Mouse (Mus musculus) neural tube, embryonic 11.5 days (tissue): ENCODE measurements around the gene Pik3ip1. TPM values are rescaled to one million over a fixed set of nuclear protein-coding genes. Genes with fewer than 3 reads are reported as not detected.

Source experiments
- ATAC-seq: fragments of 200-750 bp; cut with Nextera tagmentation; 2 replicates; pipeline ENCODE4 v1.8.0; 2017; ENCODE audit warnings: moderate number of reproducible peaks, mild to moderate bottlenecking, moderate TSS enrichment, moderate library complexity; ENCODE audit not compliant: insufficient read depth, low FRiP score, low TSS enrichment
- DNase-seq: peaks from one replicate; pipeline ENCODE4 v3.0.0-alpha.2; 2015; ENCODE audit warnings: low spot score
- H3K27ac ChIP-seq: fragments of 300-500 bp; sonication (generic); 2 replicates; pipeline ENCODE4 v1.5.1; 2014; ENCODE audit warnings: low read depth, mild to moderate bottlenecking, low read length
- H3K27me3 ChIP-seq: fragments of 300-500 bp; sonication (generic); 2 replicates; pipeline ENCODE4 v1.6.1; 2014; ENCODE audit warnings: mild to moderate bottlenecking, low read length, mixed read lengths; ENCODE audit not compliant: control insufficient read depth, insufficient read depth
- H3K36me3 ChIP-seq: fragments of 300-500 bp; sonication (generic); 2 replicates; pipeline ENCODE4 v1.6.1; 2014; ENCODE audit warnings: mild to moderate bottlenecking, low read length, moderate library complexity, mixed read lengths; ENCODE audit not compliant: control insufficient read depth, insufficient read depth
- H3K4me1 ChIP-seq: fragments of 300-500 bp; sonication (generic); 2 replicates; pipeline ENCODE4 v1.6.1; 2014; ENCODE audit warnings: low read length, mixed read lengths; ENCODE audit not compliant: control insufficient read depth, insufficient read depth
- H3K4me2 ChIP-seq: fragments of 300-500 bp; sonication (generic); 2 replicates; pipeline ENCODE4 v1.6.1; 2014; ENCODE audit warnings: low read depth, mild to moderate bottlenecking, moderate library complexity
- H3K4me3 ChIP-seq: fragments of 300-500 bp; sonication (generic); 2 replicates; pipeline ENCODE4 v1.5.1; 2014; ENCODE audit warnings: low read depth, low read length
- H3K9ac ChIP-seq: fragments of 300-500 bp; sonication (generic); 2 replicates; pipeline ENCODE4 v1.6.1; 2014; ENCODE audit warnings: mild to moderate bottlenecking, low read length
- H3K9me3 ChIP-seq: fragments of 300-500 bp; sonication (generic); 2 replicates; pipeline ENCODE4 v1.6.1; 2016; ENCODE audit warnings: low read length; ENCODE audit not compliant: control insufficient read depth
- WGBS: fragments of 180-500 bp; shearing (Covaris S2); extraction: QIAGEN DNeasy Blood & Tissue Kit; methylation state at CpG from one replicate; pipeline ENCODE4 v1.1.7; 2014; 5-methylcytosine and 5-hydroxymethylcytosine counted together
- polyA plus RNA-seq: library from polyadenylated mRNA; unstranded; fragments of >200 nt; fragmentation: Nextera tagmentation; extraction: Ambion mirVana; gene quantifications from 2 replicates; pipeline ENCODE4 v1.2.1, GENCODE M21; 2014

The Pik3ip1 gene
- polyA plus RNA-seq, 1 experiment from 2014 or later: 15.7 TPM

DNA sequence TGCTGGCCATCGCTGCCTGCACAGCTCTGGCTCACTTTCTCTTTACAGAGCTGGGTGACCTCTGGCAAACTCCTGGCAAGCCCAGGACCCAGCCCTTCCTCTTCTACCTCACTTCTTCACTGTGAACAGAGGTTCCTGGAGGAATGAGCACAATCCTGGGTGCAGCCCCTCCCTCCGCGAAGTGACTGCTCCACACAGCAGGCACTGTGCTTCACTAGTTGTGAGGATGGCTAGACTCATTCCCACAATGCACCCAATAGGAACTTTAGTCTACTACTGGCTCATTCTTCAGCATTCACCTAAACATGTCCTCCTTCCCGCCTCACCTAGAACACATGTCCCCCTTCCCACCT lies 19.1 kb downstream of the Pik3ip1 start:
- H3K27ac ChIP-seq: no peak overlapping the region
- no peak overlapping the region for H3K9ac ChIP-seq
- H3K36me3 ChIP-seq: peaks cover 7% of the 10 kb centered on the region
- 91% methylated on average over 4 of the region's 4 CpGs for WGBS
- no peak for ATAC-seq
- no peaks in the 10 kb centered on the region for H3K4me1 ChIP-seq
- H3K4me3 ChIP-seq: no peak overlapping the region
- H3K27me3 ChIP-seq: no peaks in the 10 kb centered on the region
- H3K9me3 ChIP-seq: no peaks in the 10 kb centered on the region
- no peak for DNase-seq
- H3K4me2 ChIP-seq: no peak overlapping the region

DNA sequence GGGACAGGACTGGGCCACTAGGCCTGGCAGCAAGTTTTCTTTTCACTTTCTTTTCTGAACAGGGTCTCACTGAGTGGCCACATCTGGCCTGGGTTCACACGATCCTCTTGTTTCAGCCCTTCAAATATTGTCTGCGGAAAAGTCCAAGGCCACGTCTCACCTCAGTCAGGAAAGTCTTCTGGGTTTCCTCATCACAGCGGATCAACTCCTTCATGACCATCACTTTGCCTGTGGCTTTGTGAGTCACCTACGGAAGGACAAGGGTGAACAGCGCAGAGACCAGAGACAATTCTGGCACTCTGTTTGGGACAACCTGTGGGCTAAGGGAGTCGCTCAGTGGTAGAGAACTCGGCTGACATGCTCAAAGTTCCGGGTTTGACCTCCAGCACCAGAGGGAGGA lies 21.9 kb downstream of the Pik3ip1 start:
- no peak for ATAC-seq
- Histone ChIP-seq H3K9ac (no peak overlapping the region), H3K4me2 (no peak overlapping the region), H3K27ac (no peak overlapping the region), H3K36me3 (peaks cover 17% of the 10 kb centered on the region), H3K9me3 (no peaks in the 10 kb centered on the region), H3K4me3 (no peak overlapping the region), H3K4me1 (no peaks in the 10 kb centered on the region), H3K27me3 (no peaks in the 10 kb centered on the region)
- no peak for DNase-seq
- 90% methylated on average over 9 of the region's 9 CpGs for WGBS

DNA sequence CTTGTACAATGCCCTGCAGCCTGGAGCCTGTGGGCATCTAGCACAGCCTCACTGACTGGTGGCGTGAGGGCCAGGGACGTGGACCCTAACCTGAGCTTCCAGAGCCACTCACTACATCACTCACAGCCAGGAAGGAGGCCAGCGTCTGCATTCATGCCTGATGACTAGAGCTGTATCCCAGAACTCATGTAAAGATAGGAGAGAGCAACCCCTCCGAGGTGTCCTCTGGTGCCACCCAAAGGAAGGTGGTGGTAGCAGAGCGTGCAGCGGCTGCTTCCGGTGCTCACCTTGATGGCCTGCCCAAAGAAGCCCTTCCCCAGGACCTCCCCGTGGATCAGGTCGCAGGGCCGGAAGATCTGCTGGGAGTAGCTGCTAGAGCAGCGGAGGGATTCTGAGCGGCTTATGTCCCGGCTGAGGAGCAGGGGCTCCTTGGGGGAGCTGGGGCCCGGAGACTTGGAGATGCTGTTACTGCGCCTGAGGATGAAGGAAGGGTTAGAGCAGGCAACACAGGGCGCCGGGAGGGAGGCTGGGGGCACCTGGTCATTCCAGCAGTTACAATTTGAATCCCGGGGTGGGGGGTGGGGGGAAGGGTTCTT lies 22.9 kb downstream of the Pik3ip1 start:
- H3K4me2 ChIP-seq: no peak overlapping the region
- ATAC-seq (no peak), DNase-seq (no peak)
- no peak overlapping the region for H3K27ac ChIP-seq
- no peak overlapping the region for H3K9ac ChIP-seq
- no peaks in the 10 kb centered on the region for H3K27me3 ChIP-seq
- H3K9me3 ChIP-seq: no peaks in the 10 kb centered on the region
- no peak overlapping the region for H3K4me3 ChIP-seq
- 60% methylated on average over 18 of the region's 18 CpGs for WGBS
- H3K4me1 ChIP-seq: no peaks in the 10 kb centered on the region
- peaks cover 20% of the 10 kb centered on the region for H3K36me3 ChIP-seq

DNA sequence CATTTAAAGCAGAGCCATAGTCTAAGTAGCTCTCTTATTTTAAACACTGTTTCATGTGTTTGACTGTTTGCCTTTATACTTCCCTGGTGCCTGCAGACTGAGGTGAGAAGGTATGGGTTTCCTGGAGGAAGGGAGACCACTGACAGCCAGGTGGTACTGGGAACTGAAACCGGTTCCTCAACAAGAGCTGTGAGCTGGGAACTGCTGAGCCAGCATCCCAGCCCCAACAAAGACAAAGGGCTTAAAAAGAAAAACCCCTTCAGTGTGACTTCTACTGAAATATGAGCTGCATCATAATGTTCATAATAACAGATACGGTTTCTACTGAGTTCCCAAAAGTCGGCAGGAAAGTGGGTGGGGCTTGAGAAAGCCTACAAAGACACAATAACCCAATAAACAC lies 32.7 kb downstream of the Pik3ip1 start:
- no peaks in the 10 kb centered on the region for H3K27me3 ChIP-seq
- H3K4me3 ChIP-seq: no peak overlapping the region
- DNase-seq: no peak
- no peaks in the 10 kb centered on the region for H3K4me1 ChIP-seq
- H3K9ac ChIP-seq: no peak overlapping the region
- H3K4me2 ChIP-seq: no peak overlapping the region
- H3K9me3 ChIP-seq: no peaks in the 10 kb centered on the region
- no peak overlapping the region for H3K27ac ChIP-seq
- ATAC-seq: no peak
- WGBS: 87% methylated on average over 3 of the region's 3 CpGs
- peaks cover 6% of the 10 kb centered on the region for H3K36me3 ChIP-seq

DNA sequence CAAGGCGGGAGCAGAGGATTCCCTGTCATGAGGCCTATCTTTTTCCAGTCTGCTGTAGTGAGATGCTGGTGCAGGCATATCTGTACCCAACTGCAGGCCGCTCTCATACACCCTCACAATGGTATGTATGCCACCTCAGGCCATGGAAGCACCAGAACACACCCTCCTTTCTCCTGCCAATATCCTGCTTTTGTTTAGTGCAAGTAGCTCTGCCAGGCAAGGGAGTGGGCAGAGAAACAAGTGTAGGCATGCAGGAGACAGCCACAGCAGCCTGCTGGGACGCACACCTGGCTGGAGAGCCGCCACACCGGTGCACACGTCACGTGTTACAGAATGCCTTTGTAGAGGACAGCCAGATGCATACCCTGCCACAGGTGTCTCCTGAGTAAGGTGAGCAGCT lies 36.2 kb downstream of the Pik3ip1 start:
- no peak for DNase-seq
- Histone ChIP-seq H3K36me3 (no peaks in the 10 kb centered on the region), H3K4me2 (no peak overlapping the region), H3K4me3 (no peak overlapping the region), H3K27ac (no peak overlapping the region), H3K4me1 (peaks cover 11% of the 10 kb centered on the region), H3K9me3 (no peaks in the 10 kb centered on the region), H3K27me3 (no peaks in the 10 kb centered on the region), H3K9ac (no peak overlapping the region)
- WGBS: 92% methylated on average over 7 of the region's 7 CpGs
- ATAC-seq: no peak

DNA sequence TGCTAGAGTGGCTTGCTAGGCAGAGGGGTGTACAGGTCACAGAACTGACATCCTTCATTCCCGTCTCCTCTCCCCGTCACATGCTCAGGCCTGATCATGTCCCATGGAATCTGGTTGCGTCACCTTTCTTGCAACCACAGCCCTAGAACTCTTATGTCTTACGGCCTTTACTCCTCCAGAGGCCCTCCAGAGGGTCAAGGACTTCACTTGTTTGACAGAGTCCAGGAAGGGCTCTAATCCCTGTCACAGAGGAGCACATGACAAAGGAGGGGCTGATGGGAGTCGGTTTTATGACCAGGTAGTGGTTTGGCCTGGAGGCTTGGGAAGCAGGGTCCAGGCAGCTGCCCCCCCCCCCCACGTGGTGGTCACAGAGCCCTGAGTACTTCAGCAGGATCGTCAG lies 38.8 kb downstream of the Pik3ip1 start:
- H3K9ac ChIP-seq: peak overlapping the region; percentile 8; the same call in 1 of the 2 replicates
- WGBS: 60% methylated on average over 7 of the region's 7 CpGs
- H3K36me3 ChIP-seq: no peaks in the 10 kb centered on the region
- no peaks in the 10 kb centered on the region for H3K27me3 ChIP-seq
- H3K9me3 ChIP-seq: no peaks in the 10 kb centered on the region
- no peak for DNase-seq
- H3K4me2 ChIP-seq: peak overlapping the region; percentile 8; the same call in 1 of the 2 replicates
- no peak overlapping the region for H3K27ac ChIP-seq
- H3K4me3 ChIP-seq: no peak overlapping the region
- no peak for ATAC-seq
- H3K4me1 ChIP-seq: peaks cover 17% of the 10 kb centered on the region

DNA sequence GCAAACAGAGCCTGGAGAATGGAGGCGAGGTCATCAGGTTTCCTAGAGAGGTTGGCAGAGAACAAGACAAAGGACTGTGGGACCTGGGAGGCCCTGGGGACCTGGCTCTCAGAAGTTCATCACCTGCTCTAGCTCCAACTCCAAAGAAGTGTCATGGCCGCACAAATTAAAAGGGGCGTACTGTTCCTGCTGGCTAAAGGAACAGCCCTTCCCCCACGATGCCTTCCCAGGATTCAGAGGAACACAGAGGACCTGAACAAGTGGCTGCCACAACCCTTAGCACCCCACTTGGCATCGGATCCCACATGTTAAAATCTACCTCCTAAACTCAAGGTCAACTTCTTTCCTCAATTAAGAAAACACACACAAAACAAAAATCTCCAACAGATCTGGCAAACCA lies 39.2 kb downstream of the Pik3ip1 start:
- H3K36me3 ChIP-seq: no peaks in the 10 kb centered on the region
- H3K9ac ChIP-seq: peak overlapping the region; percentile 8; the same call in 1 of the 2 replicates
- H3K4me3 ChIP-seq: no peak overlapping the region
- peak overlapping the region; percentile 75; the same call in 1 of the 2 replicates for H3K4me2 ChIP-seq
- no peak for DNase-seq
- ATAC-seq: no peak
- no peak overlapping the region for H3K27ac ChIP-seq
- H3K9me3 ChIP-seq: no peaks in the 10 kb centered on the region
- 75% methylated on average over 5 of the region's 5 CpGs for WGBS
- H3K4me1 ChIP-seq: peaks cover 20% of the 10 kb centered on the region
- H3K27me3 ChIP-seq: no peaks in the 10 kb centered on the region

DNA sequence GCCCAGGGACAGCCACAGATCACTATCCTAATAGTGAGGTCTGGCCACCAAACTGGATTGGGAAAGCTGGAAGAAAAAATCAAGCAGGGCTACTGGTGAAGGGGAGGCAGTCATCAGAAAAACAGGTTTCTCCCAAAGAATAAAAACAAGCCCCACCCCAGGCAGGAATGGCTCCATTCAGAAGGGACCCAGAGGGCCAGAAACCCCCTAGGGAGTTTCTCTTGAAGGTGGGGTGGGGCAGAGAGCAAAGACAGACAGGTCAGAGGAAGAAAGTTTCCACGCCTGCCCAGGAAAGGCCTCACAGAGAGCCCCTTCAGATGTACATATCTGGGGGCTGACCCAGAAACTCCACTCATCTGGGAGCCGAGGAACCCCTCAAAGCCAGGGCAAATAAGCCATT lies 40.0 kb downstream of the Pik3ip1 start:
- DNase-seq: no peak

DNA sequence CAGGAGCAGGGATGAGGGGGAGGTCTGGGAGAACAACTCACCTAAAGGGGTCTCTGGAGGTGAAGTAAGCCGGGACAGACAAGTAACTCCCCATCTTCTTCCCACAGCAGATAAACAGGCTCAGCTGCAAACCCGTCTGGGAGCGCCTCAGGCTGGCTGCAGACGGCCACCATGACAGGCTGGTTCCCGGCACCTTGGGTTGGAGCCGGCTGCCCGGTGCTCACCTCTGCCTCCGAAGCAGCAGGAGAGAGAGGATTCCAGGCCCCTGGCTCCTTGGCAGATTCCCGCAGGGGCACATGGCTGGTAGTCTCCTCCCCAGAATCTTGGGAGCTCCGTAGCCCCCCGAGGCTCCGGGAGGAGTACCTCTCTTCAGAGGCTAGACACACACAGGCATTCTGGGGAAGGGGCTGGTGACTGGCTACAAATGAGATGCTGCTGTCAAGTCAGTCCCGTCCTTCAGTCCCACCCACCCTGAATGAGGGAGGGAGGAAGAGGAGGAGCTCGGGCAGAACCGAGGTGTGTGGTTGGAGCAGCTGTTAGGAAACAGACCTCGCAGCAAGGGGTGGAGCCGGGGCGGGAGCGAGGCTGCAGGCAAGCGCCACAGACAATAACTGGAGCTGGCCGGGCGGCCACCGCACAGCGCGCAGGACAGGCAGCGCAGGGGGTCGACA lies 40.9 kb downstream of the Pik3ip1 start:
- H3K27ac ChIP-seq: peak overlapping the region; percentile 80
- WGBS: 3% methylated on average over 27 of the region's 27 CpGs
- DNase-seq (peak; percentile 90), ATAC-seq (peak; percentile 94)
- no peaks in the 10 kb centered on the region for H3K27me3 ChIP-seq
- no peaks in the 10 kb centered on the region for H3K36me3 ChIP-seq
- peak overlapping the region; percentile 71 for H3K9ac ChIP-seq
- H3K9me3 ChIP-seq: no peaks in the 10 kb centered on the region
- peak overlapping the region; percentile 49 for H3K4me3 ChIP-seq
- peaks cover 21% of the 10 kb centered on the region for H3K4me1 ChIP-seq
- H3K4me2 ChIP-seq: peak overlapping the region; percentile 75

More for the DNA sequence above, 40.0 kb downstream of the Pik3ip1 start:
- Histone ChIP-seq H3K36me3 (no peaks in the 10 kb centered on the region), H3K27me3 (no peaks in the 10 kb centered on the region), H3K4me3 (peak overlapping the region; percentile 49), H3K9me3 (no peaks in the 10 kb centered on the region), H3K4me1 (peaks cover 21% of the 10 kb centered on the region), H3K4me2 (peak overlapping the region; percentile 75), H3K9ac (no peak overlapping the region; the same call in 1 of the 2 replicates), H3K27ac (no peak overlapping the region)
- ATAC-seq: no peak
- 75% methylated on average over 2 of the region's 2 CpGs for WGBS
